Mouse (Mus musculus): ENCODE measurements at regions not wholly inside any gene's neighbourhood (a gene's known extent, or its start where the extent isn't known, plus 50 kb on each side); places are given as distances from the start of the nearest gene placed in this dataset.

- TF ChIP-seq CTCF (IDR thresholded peaks at IDR 0.05) (no peak), POLR2A (IDR thresholded peaks at IDR 0.05; ENCODE audit: insufficient read depth, low read depth, low read length) (no peak), EP300 (IDR thresholded peaks at IDR 0.05; ENCODE audit: insufficient read depth, low read depth, low read length) (no peak)
Measured at GRCm38 (mm10) chr12:70539856-70540255, 87.0 kb downstream of the Tmx1 start.

All from heart, adult 2 months (tissue).